Mouse (Mus musculus) heart, postnatal 25 days (tissue): ENCODE results near the gene Yipf2. TPM values are rescaled to one million over a fixed set of nuclear protein-coding genes. Genes with fewer than 3 reads are reported as not detected.

ENCODE experiments used
- microRNA-seq: library from miRNA; unstranded; fragments of <30 nt; microRNA quantifications from one replicate; pipeline ENCODE4 v1.2.0, GENCODE M21; 2022
- total RNA-seq, 2 experiments: library from RNA; stranded (reverse); gene quantifications; 2 replicates each; pipeline ENCODE4 v1.2.3; 2021

The Yipf2 gene
- total RNA-seq, 2 experiments from 2014 or later, result 6.9 to 7.1 TPM

Small RNA genes within 50 kb of the gene (microRNA-seq; reads per million reads assigned to microRNA genes)
- not detected for gene Mir1946b

Other genes starting within 250 kb of the Yipf2 start
- 10 to 100 TPM; 25.9 to 29.6 TPM for gene Ilf3, start 225.0 kb downstream of the Yipf2 start, total RNA-seq
- gene Qtrt1, start 181.0 kb downstream of the Yipf2 start, total RNA-seq, result 10 to 100 TPM in 1 of 2 experiments, 1 to 10 TPM in 1; 7.1 to 10.0 TPM
- gene Dnm2, start 167.9 kb downstream of the Yipf2 start, total RNA-seq, result 10 to 100 TPM; 66.2 to 74.4 TPM
- 10 to 100 TPM; 45.3 to 45.4 TPM for gene Tmed1, start 82.6 kb downstream of the Yipf2 start, total RNA-seq
- gene AB124611, start 66.7 kb downstream of the Yipf2 start, total RNA-seq, result 1 to 10 TPM; 1.5 TPM
- 10 to 100 TPM; 48.2 to 53.2 TPM for gene Carm1, start 45.9 kb downstream of the Yipf2 start, total RNA-seq
- gene Timm29, start 106 bp downstream of the Yipf2 start, total RNA-seq, result 10 to 100 TPM; 52.2 to 55.9 TPM
- 10 to 100 TPM; 46.4 to 48.1 TPM for gene Smarca4, start 23.3 kb upstream of the Yipf2 start, total RNA-seq
- gene Ldlr, start 130.7 kb upstream of the Yipf2 start, total RNA-seq, result 1 to 10 TPM; 2.7 to 3.1 TPM
- gene Spc24, start 167.5 kb upstream of the Yipf2 start, total RNA-seq, result 1 to 10 TPM; 3.2 to 4.0 TPM
- 10 to 100 TPM; 52.5 to 58.0 TPM for gene Kank2, start 205.9 kb upstream of the Yipf2 start, total RNA-seq
- gene Angptl8, start 242.7 kb upstream of the Yipf2 start, total RNA-seq, result not detected